Mouse (Mus musculus) MEL (cell line): Measurements from ENCODE around the gene Hrasls5. TPM values are rescaled to one million over a fixed set of nuclear protein-coding genes. Genes with fewer than 3 reads are reported as not detected.

Experiments used
- DNase-seq: peaks from one replicate; pipeline ENCODE4 v3.0.0; 2011; ENCODE audit warnings: low read depth, low spot score
- H3K27ac ChIP-seq: 2 replicates; pipeline ENCODE4 v1.5.1; 2012; ENCODE audit warnings: low read depth, mild to moderate bottlenecking, control low read depth, low read length, moderate library complexity; ENCODE audit not compliant: control insufficient read depth
- H3K27me3 ChIP-seq, 2 experiments: fragments of 150-350 bp in 1 of 2; sonication (generic) in 1 of 2; 2 replicates each; pipeline ENCODE4 v1.6.1; 2012; ENCODE audit warnings: low read length in 2 of 2, mild to moderate bottlenecking in 2 of 2, improper control_type of control experiment in 1 of 2, moderate library complexity in 1 of 2; ENCODE audit not compliant: insufficient read depth in 2 of 2, control insufficient read depth in 1 of 2
- H3K36me3 ChIP-seq, 2 experiments: 2 replicates each; pipeline ENCODE4 v1.6.1; 2012 to 2014; ENCODE audit warnings: low read length in 2 of 2, improper control_type of control experiment in 1 of 2, inconsistent platforms in 1 of 2, mild to moderate bottlenecking in 1 of 2; ENCODE audit not compliant: insufficient read depth in 2 of 2, control insufficient read depth in 1 of 2
- H3K4me1 ChIP-seq, 2 experiments: fragments of 150-350 bp in 1 of 2; sonication (generic) in 1 of 2; 2 replicates each; pipeline ENCODE4 v1.6.1; 2012; ENCODE audit warnings: low read length in 2 of 2, improper control_type of control experiment in 1 of 2, mild to moderate bottlenecking in 1 of 2; ENCODE audit not compliant: insufficient read depth in 2 of 2, control insufficient read depth in 1 of 2
- H3K4me3 ChIP-seq, 2 experiments: fragments of 150-350 bp in 1 of 2; sonication (generic) in 1 of 2; 2 replicates each; pipeline ENCODE4 v1.5.1; 2012; ENCODE audit warnings: low read depth in 2 of 2, low read length in 2 of 2, mild to moderate bottlenecking in 2 of 2, moderate library complexity in 2 of 2, control low read depth in 1 of 2, improper control_type of control experiment in 1 of 2; ENCODE audit not compliant: control insufficient read depth in 1 of 2, insufficient read depth in 1 of 2
- H3K79me2 ChIP-seq: 2 replicates; pipeline ENCODE4 v1.6.1; 2012; ENCODE audit warnings: mild to moderate bottlenecking, low read length, moderate library complexity; ENCODE audit not compliant: control insufficient read depth, poor library complexity, insufficient read depth
- H3K9ac ChIP-seq: 2 replicates; pipeline ENCODE4 v1.6.1; 2012; ENCODE audit warnings: low read depth, mild to moderate bottlenecking, control low read depth, low read length, moderate library complexity; ENCODE audit not compliant: control insufficient read depth, poor library complexity, severe bottlenecking
- H3K9me3 ChIP-seq: fragments of 150-350 bp; sonication (generic); replicated peaks from 2 replicates; pipeline ENCODE4 v1.6.1; 2012; ENCODE audit warnings: mild to moderate bottlenecking, low read length, improper control_type of control experiment, moderate library complexity; ENCODE audit not compliant: insufficient read depth
- CHD1 ChIP-seq: IDR thresholded peaks from 2 replicates; pipeline ENCODE4 v1.6.1; 2012; ENCODE audit warnings: low read depth, mild to moderate bottlenecking, inconsistent platforms, low read length, improper control_type of control experiment
- ETS1 ChIP-seq: IDR thresholded peaks from 2 replicates; pipeline ENCODE4 v1.6.1; 2012; ENCODE audit warnings: low read depth, mild to moderate bottlenecking, inconsistent platforms, low read length, improper control_type of control experiment, moderate library complexity
- HCFC1 ChIP-seq: IDR thresholded peaks from 2 replicates; pipeline ENCODE4 v1.6.1; 2012; ENCODE audit warnings: low read depth, mild to moderate bottlenecking, inconsistent platforms, low read length, improper control_type of control experiment, moderate library complexity
- JUND ChIP-seq: IDR thresholded peaks from 2 replicates; pipeline ENCODE4 v1.6.1; 2011; ENCODE audit warnings: low read depth, mild to moderate bottlenecking, improper control_type of control experiment, low read length
- MAX ChIP-seq: IDR thresholded peaks from 2 replicates; pipeline ENCODE4 v1.6.1; 2011; ENCODE audit warnings: low read length, improper control_type of control experiment
- MYC ChIP-seq: IDR thresholded peaks from 2 replicates; pipeline ENCODE4 v1.6.1; 2011; ENCODE audit warnings: low read depth, mild to moderate bottlenecking, low read length, improper control_type of control experiment, moderate library complexity
- POLR2AphosphoS5 ChIP-seq: IDR thresholded peaks from 2 replicates; pipeline ENCODE4 v1.6.1; 2012; ENCODE audit warnings: low read depth, borderline replicate concordance, mild to moderate bottlenecking, inconsistent platforms, low read length, moderate library complexity, mixed read lengths
- RAD21 ChIP-seq: IDR thresholded peaks from 2 replicates; pipeline ENCODE4 v1.6.1; 2011; ENCODE audit warnings: mild to moderate bottlenecking, low read depth, low read length, improper control_type of control experiment
- TCF12 ChIP-seq: IDR thresholded peaks from 2 replicates; pipeline ENCODE4 v1.6.1; 2014; ENCODE audit warnings: low read depth, mild to moderate bottlenecking, inconsistent platforms, low read length, improper control_type of control experiment, moderate library complexity
- UBTF ChIP-seq: IDR thresholded peaks from 2 replicates; pipeline ENCODE4 v1.6.1; 2012; ENCODE audit warnings: low read depth, mild to moderate bottlenecking, inconsistent platforms, low read length, improper control_type of control experiment, moderate library complexity, borderline replicate concordance; ENCODE audit not compliant: insufficient read depth
- USF1 ChIP-seq: IDR thresholded peaks from 2 replicates; pipeline ENCODE4 v1.6.1; 2014; ENCODE audit warnings: low read depth, mild to moderate bottlenecking, inconsistent platforms, low read length, improper control_type of control experiment, moderate library complexity
- USF2 ChIP-seq, 2 experiments: IDR thresholded peaks; 2 replicates each; pipeline ENCODE4 v1.6.1; 2011 to 2012; ENCODE audit warnings: improper control_type of control experiment in 2 of 2, low read length in 2 of 2, borderline replicate concordance in 1 of 2, inconsistent platforms in 1 of 2, low read depth in 1 of 2, mild to moderate bottlenecking in 1 of 2; ENCODE audit not compliant: insufficient read depth in 1 of 2
- ZC3H11A ChIP-seq: IDR thresholded peaks from 2 replicates; pipeline ENCODE4 v1.6.1; 2012; ENCODE audit warnings: low read depth, mild to moderate bottlenecking, inconsistent platforms, low read length, improper control_type of control experiment
- ZMIZ1 ChIP-seq: IDR thresholded peaks from 2 replicates; pipeline ENCODE4 v1.6.1; 2012; ENCODE audit warnings: low read depth, mild to moderate bottlenecking, inconsistent platforms, low read length, improper control_type of control experiment, moderate library complexity
- polyA plus RNA-seq, 2 experiments: library from polyadenylated mRNA; stranded (reverse) in 1 of 2; unstranded in 1 of 2; fragments of >175 nt in 1 of 2; fragments of >200 nt in 1 of 2; gene quantifications; 2 replicates each; pipeline versions ENCODE4 v1.2.1 to v1.2.4; 2012; ENCODE audit warnings: low replicate concordance in 2 of 2, low read depth in 1 of 2; ENCODE audit not compliant: insufficient read length in 2 of 2, insufficient read depth in 1 of 2, missing spikeins in 1 of 2
- total RNA-seq: library from RNA; depleted of rRNA; stranded (reverse); fragments of 300-350 nt; gene quantifications from 2 replicates; pipeline ENCODE4 v1.2.3, GENCODE M21; 2012

Hrasls5 gene
- total and polyA plus RNA-seq, 3 experiments: not detected

- TF ChIP-seq TCF12: no peak
- TF ChIP-seq HCFC1: no peak
- no peak for TF ChIP-seq MAX
- TF ChIP-seq USF2 (IDR thresholded peaks at IDR 0.05; ENCODE audit: borderline replicate concordance in 1 of 2, insufficient read depth in 1 of 2, low read depth in 1 of 2, low read length in 2 of 2): no peak
- TF ChIP-seq CHD1: no peak
- TF ChIP-seq JUND: no peak
- TF ChIP-seq ZMIZ1: no peak
- TF ChIP-seq RAD21: no peak
- TF ChIP-seq, all 39 proteins: peak for 0
- Histone ChIP-seq H3K9ac (no peak overlapping the region), H3K9me3 (no peaks in the 10 kb centered on the region), H3K36me3 (no peaks in the 10 kb centered on the region), H3K4me1 (no peaks in the 10 kb centered on the region), H3K27ac (no peak overlapping the region), H3K4me3 (no peak overlapping the region), H3K79me2 (no peaks in the 10 kb centered on the region), H3K27me3 (peaks cover 1 to 4% of the 10 kb centered on the region in 2 experiments; a peak in 2 of 4 replicates)
- no peak for DNase-seq
Observed at GRCm38 (mm10) chr19:7633021-7633420, 20.7 kb downstream of the Hrasls5 start.

GRCm38 (mm10) chr19:7633786-7634185 lies 21.4 kb downstream of the Hrasls5 start:
- H3K4me3 ChIP-seq: no peak overlapping the region
- H3K79me2 ChIP-seq: no peaks in the 10 kb centered on the region
- no peak for DNase-seq
- H3K4me1 ChIP-seq: no peaks in the 10 kb centered on the region
- no peak overlapping the region for H3K27ac ChIP-seq
- H3K9me3 ChIP-seq: no peaks in the 10 kb centered on the region
- H3K27me3 ChIP-seq: peaks cover 1 to 4% of the 10 kb centered on the region in 2 experiments; a peak in 2 of 4 replicates
- no peak for TF ChIP-seq UBTF
- no peak for TF ChIP-seq POLR2AphosphoS5
- no peak for TF ChIP-seq ETS1
- no peak for TF ChIP-seq ZC3H11A
- no peak for TF ChIP-seq MYC
- no peak for TF ChIP-seq USF1
- H3K36me3 ChIP-seq: no peaks in the 10 kb centered on the region
- H3K9ac ChIP-seq: no peak overlapping the region
